Mouse (Mus musculus) heart, embryonic 16.5 days (tissue): ENCODE measurements around the gene Memo1. TPM values are rescaled to one million over a fixed set of nuclear protein-coding genes. Genes with fewer than 3 reads are reported as not detected.

Experiments used
- ATAC-seq: fragments of 200-750 bp; cut with Nextera tagmentation; replicated peaks from 2 replicates; pipeline ENCODE4 v1.8.0; 2017; ENCODE audit warnings: moderate number of reproducible peaks; ENCODE audit not compliant: insufficient read depth, low FRiP score; ENCODE audit errors: extremely low read depth
- H3K27ac ChIP-seq: fragments of 300-500 bp; sonication (generic); 2 replicates; pipeline ENCODE4 v1.5.1; 2014; ENCODE audit warnings: mild to moderate bottlenecking, low read length, control low read depth, moderate library complexity
- H3K27me3 ChIP-seq: fragments of 300-500 bp; sonication (generic); 2 replicates; pipeline ENCODE4 v1.6.1; 2014; ENCODE audit warnings: low read length, mixed read lengths; ENCODE audit not compliant: control insufficient read depth, insufficient read depth
- H3K36me3 ChIP-seq: fragments of 300-500 bp; sonication (generic); 2 replicates; pipeline ENCODE4 v1.6.1; 2014; ENCODE audit not compliant: control insufficient read depth, insufficient read depth
- H3K4me1 ChIP-seq: fragments of 300-500 bp; sonication (generic); 2 replicates; pipeline ENCODE4 v1.6.1; 2014; ENCODE audit warnings: low read length, mixed read lengths; ENCODE audit not compliant: control insufficient read depth, insufficient read depth
- H3K4me2 ChIP-seq: fragments of 300-500 bp; sonication (generic); 2 replicates; pipeline ENCODE4 v1.6.1; 2014; ENCODE audit warnings: low read depth, mild to moderate bottlenecking, control low read depth, low read length
- H3K4me3 ChIP-seq: fragments of 300-500 bp; sonication (generic); 2 replicates; pipeline ENCODE4 v1.5.1; 2014; ENCODE audit warnings: mild to moderate bottlenecking, control low read depth, low read length
- H3K9ac ChIP-seq: fragments of 300-500 bp; sonication (generic); 2 replicates; pipeline ENCODE4 v1.6.1; 2014; ENCODE audit warnings: low read length, control low read depth
- H3K9me3 ChIP-seq: fragments of 300-500 bp; sonication (generic); replicated peaks from 2 replicates; pipeline ENCODE4 v1.6.1; 2016; ENCODE audit warnings: low read length; ENCODE audit not compliant: control insufficient read depth
- WGBS: fragments of 180-500 bp; shearing (Covaris S2); extraction: QIAGEN DNeasy Blood & Tissue Kit; methylation state at CpG from one replicate; pipeline ENCODE4 v1.1.7; 2014; 5-methylcytosine and 5-hydroxymethylcytosine counted together
- polyA plus RNA-seq: library from polyadenylated mRNA; unstranded; fragments of >200 nt; fragmentation: Nextera tagmentation; extraction: Ambion mirVana; gene quantifications from 2 replicates; pipeline ENCODE4 v1.2.1, GENCODE M21; 2015

The Memo1 gene
- polyA plus RNA-seq, 1 experiment from 2014 or later, result 72.2 TPM

DNA sequence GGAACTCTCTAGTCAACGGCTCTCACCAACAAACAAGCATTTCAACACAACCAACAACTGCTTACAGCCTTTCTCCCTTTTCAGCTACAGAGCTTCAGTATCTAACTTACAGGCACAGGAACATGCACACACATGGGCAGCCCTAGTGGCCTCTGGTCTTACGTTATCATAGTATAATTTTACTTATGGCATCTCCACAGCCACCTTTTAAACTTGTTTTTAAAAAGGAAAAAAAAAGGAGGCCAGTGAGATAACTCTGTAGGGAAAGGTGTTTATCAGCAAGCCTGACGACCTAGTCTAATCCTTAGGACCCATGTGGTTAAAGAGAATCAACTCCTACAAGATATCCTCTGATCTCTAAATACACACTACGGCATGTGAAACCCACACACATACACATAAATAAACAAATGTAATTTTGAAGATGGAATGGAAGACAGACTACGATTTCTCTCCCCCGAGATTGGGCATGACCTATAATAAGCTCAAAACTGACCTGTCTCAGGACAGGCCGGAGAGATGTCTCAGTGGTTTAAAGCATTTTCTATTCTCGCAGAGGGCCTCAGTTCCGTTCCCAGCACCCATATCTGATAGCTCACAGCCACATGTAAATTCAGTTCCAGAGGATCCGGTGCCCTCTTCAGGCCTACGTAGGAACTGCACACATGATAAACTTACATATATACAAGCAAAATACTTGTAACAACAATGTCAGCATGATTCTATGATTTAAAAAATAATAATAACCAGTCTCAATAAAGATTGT lies 27.7 kb downstream of the Memo1 start:
- no peak overlapping the region for H3K9ac ChIP-seq

GRCm38 (mm10) chr17:74265636-74266035 lies 29.7 kb downstream of the Memo1 start:
- no peak overlapping the region for H3K4me2 ChIP-seq
- H3K27me3 ChIP-seq, result no peaks in the 10 kb centered on the region
- H3K27ac ChIP-seq, result no peak overlapping the region; the same call in 1 of the 2 replicates
- H3K4me1 ChIP-seq, result peaks cover 19% of the 10 kb centered on the region
- no peaks in the 10 kb centered on the region for H3K36me3 ChIP-seq
- H3K4me3 ChIP-seq, result no peak overlapping the region
- H3K9me3 ChIP-seq, result 0 out of 2 replicates have a peak, but pooled peaks cover 2% of the 10 kb centered on the region
- no peak overlapping the region for H3K9ac ChIP-seq
- WGBS, result 38% methylated on average over 1 of the region's 1 CpGs
- ATAC-seq, result no peak

More for the DNA sequence above, 27.7 kb downstream of the Memo1 start:
- peaks cover 15% of the 10 kb centered on the region for H3K4me1 ChIP-seq
- H3K27ac ChIP-seq, result no peak overlapping the region
- 0 out of 2 replicates have a peak, but pooled peaks cover 2% of the 10 kb centered on the region for H3K9me3 ChIP-seq
- no peaks in the 10 kb centered on the region for H3K36me3 ChIP-seq
- ATAC-seq, result no peak
- H3K4me2 ChIP-seq, result no peak overlapping the region
- 85% methylated on average over 11 of the region's 11 CpGs for WGBS
- no peaks in the 10 kb centered on the region for H3K27me3 ChIP-seq
- H3K4me3 ChIP-seq, result no peak overlapping the region

- H3K9ac ChIP-seq, result peak overlapping the region; percentile 2; the same call in 1 of the 2 replicates
- peak overlapping the region; percentile 70 for H3K27ac ChIP-seq
- H3K4me2 ChIP-seq, result no peak overlapping the region
- no peak overlapping the region for H3K4me3 ChIP-seq
- WGBS, result 19% methylated on average over 5 of the region's 5 CpGs
- H3K9me3 ChIP-seq, result 0 out of 2 replicates have a peak, but pooled peaks cover 2% of the 10 kb centered on the region
- ATAC-seq, result peak; percentile 59; the same call in 1 of the 2 replicates
- H3K27me3 ChIP-seq, result no peaks in the 10 kb centered on the region
- no peaks in the 10 kb centered on the region for H3K36me3 ChIP-seq
- peaks cover 18% of the 10 kb centered on the region for H3K4me1 ChIP-seq
These were observed 30.2 kb downstream of the Memo1 start for GRCm38 (mm10) chr17:74265156-74265505.

DNA sequence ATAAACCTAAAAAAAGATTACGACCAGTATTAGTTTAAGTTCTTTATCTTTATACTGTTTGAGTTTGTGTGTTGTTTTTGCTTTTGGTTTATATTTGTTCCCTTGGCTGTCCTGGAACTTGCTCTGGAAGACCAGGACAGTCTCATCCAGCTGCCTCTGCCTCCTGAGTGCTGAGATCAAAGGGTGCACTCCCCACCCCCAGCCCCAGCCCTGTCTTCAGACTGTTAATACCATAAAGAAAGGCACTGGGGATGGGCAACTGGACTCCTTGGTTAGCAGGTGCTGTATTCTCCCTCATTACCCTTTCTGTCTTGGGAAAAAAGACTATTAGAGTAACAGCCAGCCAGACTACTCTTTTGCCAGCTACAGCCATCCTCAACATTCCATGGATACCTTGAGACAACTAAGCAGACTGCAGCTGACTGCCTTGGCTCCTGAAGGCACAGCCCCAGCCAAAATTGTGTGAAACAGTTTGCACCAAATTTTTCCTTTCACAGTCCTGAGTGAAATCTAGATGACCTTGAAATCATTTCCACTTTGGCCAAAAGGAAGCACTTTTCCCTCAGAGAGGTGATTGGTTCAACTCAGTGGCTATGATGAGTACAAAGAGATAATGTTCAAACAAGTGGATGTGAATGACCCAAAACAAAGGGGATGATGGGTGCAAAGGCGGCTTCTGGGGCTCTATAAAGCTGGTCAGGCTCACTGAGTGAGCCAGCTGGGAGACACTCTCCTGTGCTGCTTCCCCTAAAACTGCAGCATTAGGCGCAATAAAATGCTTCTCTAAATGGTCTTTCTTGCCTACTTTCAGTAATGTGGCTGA lies 30.8 kb downstream of the Memo1 start:
- Histone ChIP-seq H3K4me3 (no peak overlapping the region), H3K4me1 (peaks cover 18% of the 10 kb centered on the region), H3K9me3 (0 out of 2 replicates have a peak, but pooled peaks cover 2% of the 10 kb centered on the region), H3K36me3 (no peaks in the 10 kb centered on the region), H3K9ac (peak overlapping the region; percentile 1; the same call in 1 of the 2 replicates), H3K27me3 (no peaks in the 10 kb centered on the region), H3K27ac (peak overlapping the region; percentile 70), H3K4me2 (peak overlapping the region; percentile 10; the same call in 1 of the 2 replicates)
- WGBS, result 50% methylated on average over 3 of the region's 3 CpGs
- ATAC-seq, result peak; percentile 55

DNA sequence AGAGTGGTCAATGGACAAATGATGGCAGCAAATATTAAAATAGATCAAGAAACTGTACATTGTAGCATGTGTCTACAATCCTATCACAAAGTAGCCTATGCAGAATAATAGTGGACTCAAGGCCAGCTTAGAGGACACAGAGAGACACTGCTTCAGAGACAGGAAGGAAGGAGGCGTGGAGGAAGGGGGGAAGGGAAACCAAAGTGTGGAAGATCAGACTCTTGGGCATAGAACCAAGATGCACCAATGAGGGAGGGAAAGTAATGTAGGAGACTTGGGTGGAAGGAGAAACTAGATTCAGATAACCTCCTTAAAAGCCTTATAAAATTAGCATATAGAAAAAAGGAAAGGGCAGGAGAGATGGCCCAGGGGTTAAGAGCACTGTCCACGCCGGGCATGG lies 32.9 kb downstream of the Memo1 start:
- Histone ChIP-seq H3K4me1 (peaks cover 18% of the 10 kb centered on the region), H3K4me3 (no peak overlapping the region), H3K36me3 (peaks cover 2% of the 10 kb centered on the region; the same call in 1 of the 2 replicates), H3K9ac (no peak overlapping the region), H3K27ac (no peak overlapping the region), H3K27me3 (no peaks in the 10 kb centered on the region), H3K9me3 (no peaks in the 10 kb centered on the region), H3K4me2 (no peak overlapping the region)
- WGBS, result 86% methylated on average over 3 of the region's 3 CpGs
- no peak for ATAC-seq

GRCm38 (mm10) chr17:74245284-74245683 lies 50.0 kb downstream of the Memo1 start:
- peak overlapping the region; percentile 26 for H3K4me2 ChIP-seq

DNA sequence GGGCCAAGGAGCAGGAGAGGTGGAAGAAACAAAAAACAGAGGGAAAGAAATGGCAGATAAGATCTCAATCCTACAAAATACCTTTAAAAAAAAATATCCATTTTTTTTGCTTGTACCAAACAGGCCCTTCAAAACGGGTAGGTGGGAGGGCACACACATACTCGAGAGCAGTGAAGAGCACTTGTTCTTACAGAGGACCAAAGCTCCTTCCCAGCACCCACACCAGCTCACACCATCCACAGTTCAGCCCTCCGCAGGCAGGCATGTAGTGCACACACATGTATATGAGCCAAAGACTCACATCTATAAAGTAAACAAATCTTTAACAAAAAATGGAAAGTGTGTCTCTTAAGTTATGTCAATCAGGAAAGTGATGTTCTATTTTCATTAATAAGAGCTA lies 52.5 kb downstream of the Memo1 start:
- no peak for ATAC-seq
- no peak overlapping the region for H3K27ac ChIP-seq
- H3K4me3 ChIP-seq, result no peak overlapping the region
- H3K27me3 ChIP-seq, result no peaks in the 10 kb centered on the region
- peaks cover 13% of the 10 kb centered on the region for H3K36me3 ChIP-seq
- no peak overlapping the region for H3K9ac ChIP-seq
- peaks cover 10% of the 10 kb centered on the region for H3K4me1 ChIP-seq
- WGBS, result 55% methylated on average over 3 of the region's 3 CpGs
- no peaks in the 10 kb centered on the region; the same call in 1 of the 2 replicates for H3K9me3 ChIP-seq
- H3K4me2 ChIP-seq, result no peak overlapping the region

More at GRCm38 (mm10) chr17:74245284-74245683, 50.0 kb downstream of the Memo1 start:
- 35% methylated on average over 1 of the region's 1 CpGs for WGBS
- peak; percentile 37 for ATAC-seq
- no peak overlapping the region for H3K4me3 ChIP-seq
- H3K4me1 ChIP-seq, result peaks cover 10% of the 10 kb centered on the region
- no peaks in the 10 kb centered on the region for H3K9me3 ChIP-seq
- no peaks in the 10 kb centered on the region for H3K27me3 ChIP-seq
- H3K9ac ChIP-seq, result no peak overlapping the region
- peak overlapping the region; percentile 35 for H3K27ac ChIP-seq
- 0 out of 2 replicates have a peak, but pooled peaks cover 3% of the 10 kb centered on the region for H3K36me3 ChIP-seq

DNA sequence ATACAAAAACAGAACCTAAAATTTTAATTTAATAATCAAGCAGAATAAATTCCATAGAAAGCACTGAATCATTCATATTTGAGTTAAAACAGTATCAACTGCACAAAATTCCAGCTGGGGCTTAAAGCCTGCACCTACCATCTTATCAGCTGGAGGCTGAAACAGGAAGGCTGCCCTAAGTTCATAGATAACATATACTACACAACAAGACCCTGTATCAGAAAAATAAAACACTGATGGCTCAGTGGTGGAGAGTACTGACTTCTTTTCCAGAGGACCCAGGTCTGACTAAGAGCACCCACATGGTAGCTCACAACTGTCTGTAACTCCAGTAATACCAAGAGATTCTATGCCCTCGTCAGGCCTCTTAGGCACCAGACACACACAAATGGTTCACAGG lies 55.0 kb downstream of the Memo1 start:
- no peak for ATAC-seq
- WGBS, result 97% methylated on average over 1 of the region's 1 CpGs

More for the DNA sequence above, 55.0 kb downstream of the Memo1 start:
- Histone ChIP-seq H3K9ac (no peak overlapping the region), H3K36me3 (peaks cover 13% of the 10 kb centered on the region), H3K27ac (no peak overlapping the region), H3K27me3 (no peaks in the 10 kb centered on the region), H3K4me2 (no peak overlapping the region), H3K9me3 (no peaks in the 10 kb centered on the region; the same call in 1 of the 2 replicates), H3K4me3 (no peak overlapping the region), H3K4me1 (peaks cover 9% of the 10 kb centered on the region)
